Mouse (Mus musculus) hematopoietic stem cell, adult 5-6 weeks (primary cell): ENCODE measurements at regions not wholly inside any gene's neighbourhood (a gene's known extent, or its start where the extent isn't known, plus 50 kb on each side); places are given as distances from the start of the nearest gene placed in this dataset.
A peak's percentile ranks its signal among the peaks of the same experiment; 100 is the strongest.

Source experiments
- ATAC-seq, 2 experiments: fragments of 125-278 bp in 1 of 2; replicated peaks in 1 of 2; 2 replicates each; pipeline ENCODE4 v1.8.0; 2016 to 2017; ENCODE audit warnings: inconsistent platforms in 2 of 2, mild to moderate bottlenecking in 2 of 2, moderate number of reproducible peaks in 2 of 2, low read depth in 1 of 2, moderate TSS enrichment in 1 of 2; ENCODE audit not compliant: low FRiP score in 2 of 2, poor library complexity in 2 of 2, severe bottlenecking in 2 of 2, insufficient read depth in 1 of 2, low TSS enrichment in 1 of 2

DNA sequence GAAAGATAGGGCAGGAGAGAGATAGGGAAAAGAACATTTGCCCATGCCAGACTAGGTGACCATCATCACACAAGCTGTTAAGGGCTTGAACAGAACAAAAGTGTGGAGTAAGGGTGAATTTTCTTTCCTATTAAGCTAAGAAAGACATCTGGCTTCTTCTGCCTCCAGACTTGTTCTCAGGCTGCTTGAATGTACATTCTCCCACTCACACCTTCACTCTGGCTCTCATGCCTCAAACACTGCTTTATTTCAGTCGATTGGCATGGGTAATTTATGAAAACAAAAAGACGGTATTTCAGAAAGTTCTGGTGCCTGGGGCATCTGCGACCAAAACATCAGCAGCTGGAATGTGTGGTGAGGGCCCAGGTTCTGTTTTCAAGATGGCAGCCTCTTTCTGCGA, 79.1 kb downstream of the Ifi44 start:
- no peak for ATAC-seq

DNA sequence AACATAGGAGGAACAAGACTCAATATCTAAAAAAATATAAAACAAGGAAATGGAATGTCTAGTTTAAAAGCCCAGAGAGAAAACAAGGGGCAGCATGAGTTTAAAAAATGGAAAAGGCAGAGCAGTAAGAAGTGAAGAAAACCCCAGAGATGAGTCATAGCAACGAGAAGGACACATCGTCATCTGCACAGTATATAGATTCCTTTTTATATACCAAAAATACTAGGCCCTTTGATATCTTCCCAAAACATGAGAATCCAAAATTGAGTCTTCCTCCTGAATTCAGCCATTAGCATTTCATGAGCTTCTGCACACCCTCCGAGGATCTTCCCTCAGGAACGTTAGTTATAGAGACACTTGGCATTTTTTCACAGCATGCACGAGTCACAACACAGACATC, 96.5 kb downstream of the Ifi44 start:
- no peak for ATAC-seq

DNA sequence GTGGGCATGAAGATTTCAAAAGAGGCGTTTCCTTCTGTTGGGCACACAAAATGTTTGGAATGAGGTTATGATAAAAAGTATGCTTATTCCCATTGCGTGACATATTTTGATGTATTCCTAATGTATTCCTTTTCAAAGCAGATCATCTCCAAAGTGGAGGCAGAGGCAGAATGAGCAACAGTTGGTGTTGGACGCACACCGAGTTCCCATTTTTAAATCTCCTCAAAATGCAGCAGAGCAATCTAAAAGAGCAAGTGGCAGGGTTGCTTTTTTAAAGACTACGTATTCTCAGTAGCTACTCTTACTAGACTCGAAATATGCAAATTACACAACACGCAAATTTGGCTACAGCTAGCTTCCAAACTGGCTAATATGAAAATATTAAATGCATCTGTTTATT, 98.2 kb downstream of the Ifi44 start:
- ATAC-seq = no peak

DNA sequence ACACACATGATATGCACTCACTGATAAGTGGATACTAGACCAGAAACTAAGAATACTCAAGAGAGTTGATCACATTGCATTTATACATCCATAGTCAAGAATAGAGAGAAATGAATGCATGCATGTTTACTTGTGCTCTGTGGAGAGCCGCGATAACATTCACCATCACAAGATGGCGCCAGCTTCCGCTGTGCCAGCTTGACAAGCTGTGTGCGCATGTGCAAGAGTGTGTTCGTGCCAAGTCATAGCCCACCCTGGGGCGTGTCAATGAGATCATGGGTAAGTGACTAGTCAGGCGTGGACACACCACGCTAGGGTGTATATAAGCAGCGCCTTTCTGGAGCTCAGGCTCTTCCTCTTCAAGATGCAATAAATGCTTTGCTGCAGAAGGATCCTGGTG, 102.1 kb downstream of the Ifi44 start:
- ATAC-seq = no peak

DNA sequence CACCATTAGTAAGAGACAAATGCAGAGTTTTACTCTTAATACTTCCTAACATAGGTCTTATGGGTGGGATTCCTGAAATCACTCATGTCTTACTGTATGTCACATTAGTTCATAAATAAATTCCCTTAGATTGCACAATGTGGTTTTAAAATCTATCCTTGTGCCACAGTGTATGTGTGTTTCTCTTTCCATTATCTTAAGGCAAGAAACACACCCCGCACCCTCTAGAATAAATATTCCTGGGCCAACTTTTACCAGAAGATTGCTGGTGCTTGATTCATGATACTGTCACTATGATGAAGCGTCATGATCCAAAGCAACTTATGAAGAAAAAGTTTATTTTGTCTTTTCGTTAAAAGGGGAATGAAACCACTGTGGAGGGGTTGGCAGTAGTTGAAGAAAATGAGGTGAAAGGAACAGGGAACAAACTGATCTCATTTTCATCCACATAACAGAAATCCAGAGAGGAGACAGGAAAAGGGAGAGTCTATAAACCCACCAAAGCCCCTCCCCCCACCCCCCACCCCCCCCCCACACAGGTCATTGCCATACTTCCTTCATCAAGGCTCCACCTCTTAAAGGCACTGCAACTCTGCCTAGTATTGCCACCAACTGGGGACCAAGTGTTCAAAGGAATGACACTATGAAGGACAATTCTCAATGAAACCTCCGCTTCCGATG, 110.2 kb downstream of the Ifi44 start:
- ATAC-seq = no peak

DNA sequence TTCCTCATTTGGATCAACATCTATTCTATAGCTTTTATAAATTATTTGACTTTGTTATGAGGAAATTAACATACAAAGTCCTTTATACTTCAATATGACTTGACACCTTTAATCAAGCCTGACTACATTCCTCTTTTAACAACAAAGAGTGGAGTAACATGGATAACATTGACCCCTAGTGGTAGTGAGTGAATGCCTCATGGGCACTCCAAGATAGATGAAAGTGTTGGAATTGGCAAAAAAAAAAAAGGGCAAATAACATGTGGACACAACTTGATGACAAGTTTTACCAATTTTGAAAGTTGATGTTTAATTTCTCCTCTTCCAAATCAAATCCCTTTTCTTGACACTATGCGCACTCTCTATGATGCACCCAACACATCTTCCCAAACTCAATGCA, 111.4 kb downstream of the Ifi44 start:
- ATAC-seq = 0 out of 4 replicates have a peak, but pooled peaks of 1 of the 2 experiments have one; percentile 53

DNA sequence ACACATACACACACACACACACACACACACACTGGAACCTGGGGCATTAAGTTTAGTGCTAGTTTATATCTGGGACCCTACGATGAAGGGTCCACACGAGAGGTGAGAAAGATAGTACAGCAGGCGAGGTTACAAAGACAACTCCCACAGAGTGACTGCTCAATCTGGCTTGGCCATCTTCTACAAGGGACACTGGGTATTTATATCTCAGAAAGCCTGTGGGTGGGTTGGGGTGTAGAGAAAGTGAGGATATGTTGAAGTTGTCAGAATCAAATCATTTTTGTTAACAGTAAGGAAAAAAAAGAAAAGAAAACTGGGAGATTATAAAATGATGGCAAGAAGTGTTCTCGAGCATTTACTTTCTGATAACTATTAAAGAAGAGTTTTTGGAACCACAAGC, 138.8 kb downstream of the Ifi44 start:
- no peak for ATAC-seq

DNA sequence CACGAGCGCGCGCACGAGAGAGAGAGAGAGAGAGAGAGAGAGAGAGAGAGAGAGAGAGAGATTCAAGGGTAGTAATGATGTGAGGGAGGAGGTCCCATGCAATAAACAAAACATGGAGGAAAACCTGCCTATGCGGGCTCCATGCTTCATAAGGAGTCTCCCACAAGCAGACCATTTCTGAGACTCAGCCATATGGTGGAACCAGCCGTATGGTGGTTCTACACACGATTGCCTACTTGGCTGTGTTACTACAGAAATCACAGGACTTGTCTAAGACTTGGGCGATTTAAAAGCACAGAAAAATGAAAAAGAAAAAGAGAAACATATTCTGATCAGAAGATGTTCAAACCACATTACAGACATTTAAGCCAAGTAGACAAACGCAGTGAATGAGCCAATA, 142.1 kb downstream of the Ifi44 start:
- ATAC-seq = no peak

DNA sequence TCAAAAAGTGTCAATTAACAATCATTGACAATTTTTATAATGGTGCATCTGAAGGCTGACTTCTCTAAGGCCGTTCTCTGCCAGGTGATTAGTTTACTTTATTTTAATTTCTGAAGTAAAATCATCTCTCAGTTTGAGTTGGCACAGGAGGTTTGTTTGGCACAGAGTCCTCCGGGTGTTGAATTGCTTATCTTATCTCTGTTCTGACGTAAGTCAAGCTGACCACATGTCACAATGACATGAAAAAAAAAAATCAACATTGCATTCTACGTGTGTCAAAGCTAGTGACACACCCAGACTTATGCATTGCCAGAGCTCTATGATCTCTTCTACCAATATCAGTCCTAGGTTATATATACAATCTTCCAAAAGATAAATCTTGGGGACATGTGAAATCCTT, 146.4 kb downstream of the Ifi44 start:
- ATAC-seq = no peak
